Mouse (Mus musculus) olfactory bulb, adult 2 months (tissue): ENCODE measurements around the gene Ankrd52.

ENCODE experiments used
- CTCF ChIP-seq: fragments of 200-500 bp; IDR thresholded peaks from 2 replicates; pipeline ENCODE4 v1.5.1; 2012; ENCODE audit warnings: low read depth, mild to moderate bottlenecking, low read length, moderate library complexity; ENCODE audit not compliant: insufficient read depth
- POLR2A ChIP-seq: fragments of 200-500 bp; IDR thresholded peaks from 2 replicates; pipeline ENCODE4 v1.6.1; 2012; ENCODE audit warnings: mild to moderate bottlenecking, low read depth, low read length, moderate library complexity; ENCODE audit not compliant: insufficient read depth

DNA sequence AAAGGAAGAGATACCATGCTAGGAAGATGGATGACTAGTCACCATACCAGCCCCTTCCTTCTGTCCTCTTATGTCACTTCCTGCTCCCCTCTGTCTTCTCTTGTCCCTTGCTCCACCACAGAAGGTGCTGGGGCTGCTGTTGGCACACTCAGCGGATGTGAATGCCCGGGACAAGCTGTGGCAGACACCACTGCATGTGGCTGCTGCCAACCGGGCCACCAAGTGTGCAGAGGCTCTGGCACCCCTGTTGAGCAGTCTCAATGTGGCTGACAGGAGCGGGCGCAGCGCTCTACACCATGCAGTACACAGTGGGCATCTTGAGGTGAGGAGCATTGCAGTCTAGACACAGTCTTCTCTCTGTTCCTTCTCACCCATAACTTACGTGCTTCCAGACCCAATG lies 2.3 kb downstream of the Ankrd52 start:
- TF ChIP-seq CTCF (no peak), POLR2A (no peak)
